Mouse (Mus musculus): ENCODE data around the gene Dnm1. TPM values are rescaled to one million over a fixed set of nuclear protein-coding genes. Genes with fewer than 3 reads are reported as not detected.

The Dnm1 gene
- polyA plus RNA-seq, 1 experiment from 2014 or later = 5.6 TPM

GRCm38 (mm10) chr2:32357710-32358109 is 4.6 kb upstream of the Dnm1 start:
- Histone ChIP-seq H3K9me3 (replicated peaks; ENCODE audit: low read length) (no peaks in the 10 kb centered on the region), H3K9ac (ENCODE audit: low read depth, low read length) (no peak overlapping the region), H3K4me2 (ENCODE audit: low read length) (no peak overlapping the region), H3K27me3 (ENCODE audit: insufficient read depth, low read length) (no peaks in the 10 kb centered on the region), H3K4me3 (replicated peaks; ENCODE audit: low read depth, low read length) (no peak overlapping the region), H3K4me1 (replicated peaks; ENCODE audit: insufficient read depth, low read length) (no peaks in the 10 kb centered on the region; the same call in 1 of the 2 replicates), H3K27ac (no peak overlapping the region), H3K36me3 (ENCODE audit: insufficient read depth, low read length) (no peaks in the 10 kb centered on the region)
- WGBS = 67% methylated on average over 3 of the region's 3 CpGs
- ATAC-seq (replicated peaks; ENCODE audit: low FRiP score, low read depth) (no peak), DNase-seq (ENCODE audit: low spot score) (no peak)
- TF ChIP-seq CTCF (IDR thresholded peaks at IDR 0.05; ENCODE audit: low read depth) = no peak

GRCm38 (mm10) chr2:32356216-32356615 is 3.1 kb upstream of the Dnm1 start:
- DNase-seq (ENCODE audit: low spot score) (no peak), ATAC-seq (replicated peaks; ENCODE audit: low FRiP score, low read depth) (no peak)
- Histone ChIP-seq H3K27me3 (ENCODE audit: insufficient read depth, low read length) (no peaks in the 10 kb centered on the region), H3K36me3 (ENCODE audit: insufficient read depth, low read length) (no peaks in the 10 kb centered on the region), H3K9me3 (replicated peaks; ENCODE audit: low read length) (no peaks in the 10 kb centered on the region), H3K4me1 (replicated peaks; ENCODE audit: insufficient read depth, low read length) (no peaks in the 10 kb centered on the region; the same call in 1 of the 2 replicates), H3K9ac (ENCODE audit: low read depth, low read length) (no peak overlapping the region), H3K4me2 (ENCODE audit: low read length) (no peak overlapping the region), H3K27ac (no peak overlapping the region), H3K4me3 (replicated peaks; ENCODE audit: low read depth, low read length) (no peak overlapping the region)
- TF ChIP-seq CTCF (IDR thresholded peaks at IDR 0.05; ENCODE audit: low read depth) = no peak
- 63% methylated on average over 10 of the region's 10 CpGs for WGBS

GRCm38 (mm10) chr2:32354336-32354895 is 1.3 kb upstream of the Dnm1 start:
- H3K9me3 ChIP-seq (replicated peaks; ENCODE audit: low read length) = no peaks in the 10 kb centered on the region
- ATAC-seq (replicated peaks; ENCODE audit: low FRiP score, low read depth) (no peak), DNase-seq (ENCODE audit: low spot score) (no peak)
- TF ChIP-seq CTCF (IDR thresholded peaks at IDR 0.05; ENCODE audit: low read depth) = no peak
- H3K4me2 ChIP-seq (ENCODE audit: low read length) = no peak overlapping the region
- no peaks in the 10 kb centered on the region for H3K27me3 ChIP-seq (ENCODE audit: insufficient read depth, low read length)
- H3K36me3 ChIP-seq (ENCODE audit: insufficient read depth, low read length) = no peaks in the 10 kb centered on the region
- no peaks in the 10 kb centered on the region; the same call in 1 of the 2 replicates for H3K4me1 ChIP-seq (replicated peaks; ENCODE audit: insufficient read depth, low read length)
- 85% methylated on average over 3 of the region's 3 CpGs for WGBS
- H3K9ac ChIP-seq (ENCODE audit: low read depth, low read length) = no peak overlapping the region
- no peak overlapping the region for H3K4me3 ChIP-seq (replicated peaks; ENCODE audit: low read depth, low read length)
- no peak overlapping the region for H3K27ac ChIP-seq

GRCm38 (mm10) chr2:32353836-32354235 is 698 bp upstream of the Dnm1 start:
- no peaks in the 10 kb centered on the region for H3K27me3 ChIP-seq (ENCODE audit: insufficient read depth, low read length)
- no peak for TF ChIP-seq CTCF (IDR thresholded peaks at IDR 0.05; ENCODE audit: low read depth)
- no peaks in the 10 kb centered on the region; the same call in 1 of the 2 replicates for H3K4me1 ChIP-seq (replicated peaks; ENCODE audit: insufficient read depth, low read length)
- ATAC-seq (replicated peaks; ENCODE audit: low FRiP score, low read depth) (no peak), DNase-seq (ENCODE audit: low spot score) (no peak)
- H3K36me3 ChIP-seq (ENCODE audit: insufficient read depth, low read length) = no peaks in the 10 kb centered on the region
- H3K4me3 ChIP-seq (replicated peaks; ENCODE audit: low read depth, low read length) = no peak overlapping the region; the same call in 1 of the 2 replicates
- H3K9me3 ChIP-seq (replicated peaks; ENCODE audit: low read length) = no peaks in the 10 kb centered on the region
- H3K27ac ChIP-seq = no peak overlapping the region
- WGBS = 65% methylated on average over 6 of the region's 6 CpGs
- H3K4me2 ChIP-seq (ENCODE audit: low read length) = no peak overlapping the region; the same call in 1 of the 2 replicates
- H3K9ac ChIP-seq (ENCODE audit: low read depth, low read length) = no peak overlapping the region

- peak; percentile 44 for DNase-seq (ENCODE audit: low spot score)
- H3K27ac ChIP-seq = no peak within 1 kb of the TSS
Measured at GRCm38 (mm10) chr2:32352151-32353006, 759 bp downstream of the Dnm1 start, which contains the start of gene Ciz1. TSS of gene Ciz1 (plus strand) at chr2:32352327.

GRCm38 (mm10) chr2:32351471-32351961 is 1.6 kb downstream of the Dnm1 start:
- Histone ChIP-seq H3K27me3 (ENCODE audit: insufficient read depth, low read length) (no peaks in the 10 kb centered on the region), H3K4me1 (replicated peaks; ENCODE audit: insufficient read depth, low read length) (no peaks in the 10 kb centered on the region; the same call in 1 of the 2 replicates), H3K36me3 (ENCODE audit: insufficient read depth, low read length) (no peaks in the 10 kb centered on the region), H3K9ac (ENCODE audit: low read depth, low read length) (no peak overlapping the region), H3K27ac (no peak overlapping the region), H3K4me2 (ENCODE audit: low read length) (no peak overlapping the region; the same call in 1 of the 2 replicates), H3K4me3 (replicated peaks; ENCODE audit: low read depth, low read length) (no peak overlapping the region), H3K9me3 (replicated peaks; ENCODE audit: low read length) (no peaks in the 10 kb centered on the region)
- WGBS = 61% methylated on average over 9 of the region's 9 CpGs
- no peak for ATAC-seq (replicated peaks; ENCODE audit: low FRiP score, low read depth)
- no peak for DNase-seq (ENCODE audit: low spot score)
- no peak for TF ChIP-seq CTCF (IDR thresholded peaks at IDR 0.05; ENCODE audit: low read depth)

More at GRCm38 (mm10) chr2:32352151-32353006, 759 bp downstream of the Dnm1 start, which contains the start of gene Ciz1:
- Histone ChIP-seq H3K4me2 (ENCODE audit: low read length) (peak within 1 kb of the TSS; percentile 99), H3K4me3 (replicated peaks; ENCODE audit: low read depth, low read length) (peak within 1 kb of the TSS; percentile 60), H3K27me3 (ENCODE audit: insufficient read depth, low read length) (no peaks in the 10 kb centered on the region), H3K9me3 (replicated peaks; ENCODE audit: low read length) (no peaks in the 10 kb centered on the region), H3K9ac (ENCODE audit: low read depth, low read length) (peak within 1 kb of the TSS; percentile 67), H3K4me1 (replicated peaks; ENCODE audit: insufficient read depth, low read length) (no peaks in the 10 kb centered on the region; the same call in 1 of the 2 replicates), H3K36me3 (ENCODE audit: insufficient read depth, low read length) (no peaks in the 10 kb centered on the region)
- 2% methylated on average over 48 of the region's 52 CpGs for WGBS
- peak; percentile 23; the same call in 1 of the 2 replicates for ATAC-seq (replicated peaks; ENCODE audit: low FRiP score, low read depth)
- no peak for TF ChIP-seq CTCF (IDR thresholded peaks at IDR 0.05; ENCODE audit: low read depth)

Measured in kidney, postnatal 0 days (tissue).